Mouse (Mus musculus) ovary, postnatal 10 days (tissue): ENCODE measurements at regions not wholly inside any gene's neighbourhood (a gene's known extent, or its start where the extent isn't known, plus 50 kb on each side); places are given as distances from the start of the nearest gene placed in this dataset.
A peak's percentile ranks its signal among the peaks of the same experiment; 100 is the strongest.

Experiments
- DNase-seq: peaks from one replicate; pipeline ENCODE4 v3.0.0; 2022; ENCODE audit warnings: low spot score

- DNase-seq = peak; percentile 57
Measured at GRCm38 (mm10) chr17:47140969-47141842, 130.8 kb upstream of the Ubr2 start.

- DNase-seq = no peak
Measured at GRCm38 (mm10) chr17:47140241-47140968, 130.0 kb upstream of the Ubr2 start.

GRCm38 (mm10) chr17:47139730-47140231, 129.4 kb upstream of the Ubr2 start:
- DNase-seq = peak; percentile 77

- no peak for DNase-seq
Measured at GRCm38 (mm10) chr17:47139171-47139617, 128.8 kb upstream of the Ubr2 start.

DNA sequence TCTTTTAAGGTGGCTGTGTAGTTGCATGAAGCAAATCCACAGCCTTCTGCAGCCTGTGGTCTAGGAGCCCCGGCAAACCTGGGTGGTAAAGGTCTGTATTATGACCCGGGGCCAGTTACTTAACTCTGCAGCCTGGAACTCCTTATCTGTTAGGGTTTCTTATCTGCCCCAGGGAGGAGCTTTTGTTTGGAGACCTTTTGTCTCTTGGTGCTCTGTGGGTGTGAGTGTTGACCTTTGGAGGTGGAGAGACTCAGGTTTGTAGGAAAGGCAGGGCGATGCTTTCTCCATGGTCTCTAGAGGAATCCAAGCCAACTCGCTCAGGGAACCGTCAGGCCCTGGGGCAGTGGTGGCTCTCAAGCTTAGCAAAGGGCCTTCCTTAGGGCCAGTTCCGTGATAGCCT, 127.8 kb upstream of the Ubr2 start:
- DNase-seq = no peak

DNA sequence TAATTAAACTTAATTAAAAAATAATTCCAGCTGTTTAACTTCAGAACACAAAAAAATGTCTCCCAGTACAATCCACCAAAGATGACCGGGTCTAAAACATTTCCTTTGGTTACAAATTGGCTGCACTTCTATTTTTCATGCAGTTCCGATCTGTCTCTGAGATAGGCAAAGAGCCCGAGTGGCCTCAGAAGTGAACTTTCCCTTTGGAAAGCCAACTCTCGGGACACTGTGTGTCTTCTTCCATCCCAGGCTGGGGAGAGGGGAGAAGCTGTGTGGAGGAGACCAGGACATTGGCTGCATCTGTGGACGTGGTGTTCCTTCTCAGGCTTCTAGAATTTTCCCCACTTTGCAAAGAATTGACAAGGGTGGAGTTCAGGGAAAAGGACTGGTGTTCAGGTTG, 125.0 kb upstream of the Ubr2 start:
- no peak for DNase-seq

- DNase-seq = no peak
Measured at GRCm38 (mm10) chr17:47133785-47134184, 123.4 kb upstream of the Ubr2 start.

GRCm38 (mm10) chr17:47127571-47127970, 117.2 kb upstream of the Ubr2 start:
- no peak for DNase-seq

DNA sequence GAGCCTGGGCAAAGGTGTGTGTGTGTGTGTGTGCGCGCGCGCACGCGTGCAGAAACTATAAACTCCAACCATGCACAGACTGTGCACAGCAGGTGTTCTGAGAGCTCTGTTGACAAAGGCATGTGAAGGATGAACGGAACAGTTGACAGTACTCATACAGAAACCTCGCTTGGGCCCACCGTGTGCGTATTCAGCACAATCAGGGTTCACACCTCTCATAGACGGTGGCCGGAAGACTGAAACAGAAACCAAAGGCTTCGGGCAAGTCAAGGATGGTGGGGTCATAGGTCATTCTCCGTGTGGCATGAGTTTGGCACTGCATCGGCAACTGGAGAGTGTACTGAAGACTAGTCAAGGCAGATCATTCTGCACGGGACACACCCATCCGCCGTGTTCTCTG, 113.2 kb upstream of the Ubr2 start:
- no peak for DNase-seq

DNA sequence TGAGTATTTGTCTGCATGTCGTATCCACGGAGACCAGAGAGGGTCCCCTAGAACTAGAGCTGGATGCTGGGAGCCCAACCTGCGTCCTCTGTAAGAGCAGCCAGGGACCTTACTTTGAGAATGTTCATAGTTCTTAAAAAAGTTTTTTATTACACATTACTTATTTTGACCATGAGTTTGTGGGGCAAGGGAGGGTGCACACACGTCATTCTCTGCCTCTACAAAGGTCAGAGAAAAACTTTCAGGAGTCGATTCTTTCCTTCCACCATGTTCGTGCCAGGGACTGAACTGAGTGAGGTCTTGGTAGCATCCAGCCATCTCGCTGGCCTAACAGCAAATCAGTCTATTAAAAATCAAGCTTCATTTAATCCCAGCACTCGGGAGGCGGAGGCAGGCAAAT, 111.9 kb upstream of the Ubr2 start:
- DNase-seq = no peak

GRCm38 (mm10) chr17:47118010-47118409, 107.7 kb upstream of the Ubr2 start:
- no peak for DNase-seq

- DNase-seq = no peak
Measured at GRCm38 (mm10) chr17:47115754-47116153, 105.4 kb upstream of the Ubr2 start.

GRCm38 (mm10) chr17:47115141-47115540, 104.8 kb upstream of the Ubr2 start:
- no peak for DNase-seq

- DNase-seq = no peak
Measured at GRCm38 (mm10) chr17:47114736-47115135, 104.4 kb upstream of the Ubr2 start.

DNA sequence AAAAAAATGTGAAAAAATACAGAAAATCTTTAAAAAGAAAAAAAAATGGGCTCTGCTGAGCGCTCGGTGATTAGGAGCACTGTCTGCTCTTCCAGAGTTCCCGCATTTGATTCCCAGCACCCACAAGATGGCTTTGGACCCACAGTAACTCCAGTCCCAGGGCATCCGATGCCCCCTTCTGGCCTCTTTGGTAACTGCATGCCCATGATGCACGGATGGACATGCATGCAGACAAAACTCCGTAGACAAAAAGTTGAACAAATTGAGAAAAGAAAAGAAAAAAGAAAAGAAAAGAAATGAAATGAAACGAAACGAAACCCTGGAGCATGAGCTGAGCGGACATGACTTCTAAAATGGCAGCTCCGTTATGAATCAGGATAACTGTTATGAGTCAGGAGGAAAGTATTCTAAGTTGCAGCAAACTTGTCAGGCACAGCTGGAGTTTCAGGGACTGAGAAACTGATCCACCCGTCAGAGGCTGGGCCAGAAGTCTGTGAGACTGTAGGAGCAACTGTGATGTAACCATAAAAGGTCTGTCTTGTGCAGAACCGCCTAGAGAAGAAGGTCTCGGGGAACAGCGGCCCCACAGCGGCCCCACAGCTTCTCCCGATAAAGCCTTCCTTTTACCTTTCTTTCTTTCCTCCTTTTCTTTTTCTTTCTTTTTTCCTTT, 102.3 kb upstream of the Ubr2 start:
- no peak for DNase-seq

- no peak for DNase-seq
Measured at GRCm38 (mm10) chr17:47110836-47111235, 100.5 kb upstream of the Ubr2 start.

- no peak for DNase-seq
Measured at GRCm38 (mm10) chr17:47104328-47104727, 94.0 kb upstream of the Ubr2 start.

DNA sequence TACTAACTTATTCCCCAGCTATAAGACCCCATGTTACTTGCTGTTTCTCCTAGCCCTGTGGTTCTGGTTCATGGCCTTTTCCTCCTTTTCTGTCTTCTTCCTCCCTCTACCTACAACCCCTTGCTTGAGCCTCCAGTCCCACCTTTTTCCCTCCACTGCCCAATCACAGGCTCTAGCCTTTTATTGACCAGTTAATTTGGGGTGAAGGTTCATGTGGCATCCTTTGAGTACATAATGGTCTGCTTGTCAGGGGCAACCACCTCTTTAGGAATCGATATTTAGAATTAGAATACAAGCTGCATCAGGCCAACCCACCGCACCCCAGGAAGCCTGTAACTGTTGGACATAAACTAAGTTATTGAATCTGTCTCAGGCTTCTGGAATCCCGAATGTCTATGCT, 84.8 kb upstream of the Ubr2 start:
- DNase-seq = no peak

DNA sequence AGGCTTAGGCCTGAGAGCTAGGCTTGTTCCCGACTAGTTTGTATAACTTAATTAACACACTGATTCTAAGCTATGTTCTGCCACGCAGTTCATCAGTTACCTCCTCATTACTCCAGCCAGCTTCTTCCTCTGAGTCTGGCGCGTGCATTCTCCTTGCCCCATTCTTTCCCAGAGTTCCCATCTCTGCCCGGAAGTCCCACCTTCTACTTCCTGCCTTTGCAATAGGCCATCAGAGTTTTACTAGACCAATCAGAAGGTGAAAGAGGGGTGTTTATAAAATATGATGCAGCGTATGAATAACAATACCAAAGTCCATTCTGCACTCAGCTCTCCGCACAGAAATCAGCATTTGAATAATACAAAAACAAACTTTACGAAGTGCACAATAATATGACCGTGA, 81.7 kb upstream of the Ubr2 start:
- DNase-seq = no peak

DNA sequence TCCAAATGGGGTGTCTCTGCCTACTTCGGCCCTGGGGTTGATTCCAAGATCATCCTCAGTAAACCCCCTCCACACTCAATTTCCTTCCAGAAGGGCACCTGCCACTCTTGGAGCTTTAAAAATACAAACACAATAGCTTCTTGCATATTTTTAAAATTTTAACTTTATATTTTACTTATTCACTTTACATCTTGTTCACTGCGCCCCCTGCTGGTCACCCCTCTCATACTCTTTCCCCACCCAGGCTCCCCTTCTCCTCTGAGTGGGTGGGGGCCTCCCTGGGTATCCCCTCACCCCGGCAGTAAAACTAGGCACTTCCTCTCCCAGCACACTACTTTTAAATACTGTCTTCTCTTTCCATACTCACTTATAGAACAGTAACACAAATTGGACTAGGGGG, 79.4 kb upstream of the Ubr2 start:
- no peak for DNase-seq

- DNase-seq = no peak
Measured at GRCm38 (mm10) chr17:47069206-47069605, 58.9 kb upstream of the Ubr2 start.

GRCm38 (mm10) chr17:47065307-47065901, 55.0 kb upstream of the Ubr2 start:
- DNase-seq = no peak
